Mouse (Mus musculus) heart, postnatal 0 days (tissue): ENCODE measurements around the gene Ubr3. TPM values are rescaled to one million over a fixed set of nuclear protein-coding genes. Genes with fewer than 3 reads are reported as not detected.

ENCODE experiments used
- ATAC-seq: fragments of 200-750 bp; cut with Nextera tagmentation; 2 replicates; pipeline ENCODE4 v1.8.0; 2017; ENCODE audit warnings: low read depth, moderate number of reproducible peaks, moderate library complexity; ENCODE audit not compliant: insufficient read depth
- DNase-seq: peaks from one replicate; pipeline ENCODE4 v3.0.0-alpha.2; 2016; ENCODE audit warnings: low spot score
- H3K27ac ChIP-seq: fragments of 300-500 bp; sonication (generic); 2 replicates; pipeline ENCODE4 v1.5.1; 2014; ENCODE audit warnings: low read depth, mild to moderate bottlenecking
- H3K27me3 ChIP-seq: fragments of 300-500 bp; sonication (generic); 2 replicates; pipeline ENCODE4 v1.6.1; 2014; ENCODE audit warnings: low read length, mixed read lengths; ENCODE audit not compliant: control insufficient read depth, insufficient read depth
- H3K36me3 ChIP-seq: fragments of 300-500 bp; sonication (generic); replicated peaks from 2 replicates; pipeline ENCODE4 v1.6.1; 2014; ENCODE audit warnings: low read length, mixed read lengths; ENCODE audit not compliant: control insufficient read depth, insufficient read depth
- H3K4me1 ChIP-seq: fragments of 300-500 bp; sonication (generic); 2 replicates; pipeline ENCODE4 v1.6.1; 2014; ENCODE audit warnings: antibody characterized with exemption; ENCODE audit not compliant: control insufficient read depth, insufficient read depth
- H3K4me2 ChIP-seq: fragments of 300-500 bp; sonication (generic); 2 replicates; pipeline ENCODE4 v1.6.1; 2014; ENCODE audit warnings: low read depth, mild to moderate bottlenecking, low read length, moderate library complexity
- H3K4me3 ChIP-seq: fragments of 300-500 bp; sonication (generic); 2 replicates; pipeline ENCODE4 v1.5.1; 2014; ENCODE audit warnings: low read depth, low read length
- H3K9ac ChIP-seq: fragments of 300-500 bp; sonication (generic); replicated peaks from 2 replicates; pipeline ENCODE4 v1.6.1; 2014; ENCODE audit warnings: low read depth, low read length, mixed read lengths
- H3K9me3 ChIP-seq: fragments of 300-500 bp; sonication (generic); replicated peaks from 2 replicates; pipeline ENCODE4 v1.6.1; 2016; ENCODE audit warnings: low read length; ENCODE audit not compliant: control insufficient read depth
- CTCF ChIP-seq: IDR thresholded peaks from 2 replicates; pipeline ENCODE4 v1.5.1; 2016; ENCODE audit warnings: antibody characterized with exemption, control low read depth, low read depth
- EP300 ChIP-seq: IDR thresholded peaks from 2 replicates; pipeline ENCODE4 v1.6.1; 2016; ENCODE audit warnings: antibody characterized with exemption, low read depth
- WGBS: fragments of 180-500 bp; shearing (Covaris S2); extraction: QIAGEN DNeasy Blood & Tissue Kit; methylation state at CpG from one replicate; pipeline ENCODE4 v1.1.7; 2014; 5-methylcytosine and 5-hydroxymethylcytosine counted together
- polyA plus RNA-seq: library from polyadenylated mRNA; unstranded; fragments of >200 nt; fragmentation: Nextera tagmentation; extraction: Ambion mirVana; gene quantifications from 2 replicates; pipeline ENCODE4 v1.2.1, GENCODE M21; 2015
- total RNA-seq: library from RNA; depleted of rRNA; stranded (reverse); fragments of >200 nt; gene quantifications from 2 replicates; pipeline ENCODE4 v1.2.3, GENCODE M21; 2014; ENCODE audit warnings: low replicate concordance

The Ubr3 gene
- total and polyA plus RNA-seq, 2 experiments from 2014 or later, result 12.9 to 55.0 TPM

- Histone ChIP-seq H3K4me3 (no peak overlapping the region), H3K9me3 (no peaks in the 10 kb centered on the region), H3K27ac (no peak overlapping the region), H3K36me3 (no peaks in the 10 kb centered on the region), H3K9ac (no peak overlapping the region), H3K4me2 (no peak overlapping the region), H3K27me3 (no peaks in the 10 kb centered on the region), H3K4me1 (no peaks in the 10 kb centered on the region)
- TF ChIP-seq CTCF (no peak), EP300 (no peak)
- DNase-seq (no peak), ATAC-seq (no peak)
- 84% methylated on average over 4 of the region's 4 CpGs for WGBS
Measured at GRCm38 (mm10) chr2:70058201-70058600, 161.2 kb downstream of the Ubr3 start.

- Histone ChIP-seq H3K4me3 (no peak overlapping the region), H3K4me2 (no peak overlapping the region), H3K27me3 (no peaks in the 10 kb centered on the region), H3K9ac (no peak overlapping the region), H3K9me3 (no peaks in the 10 kb centered on the region), H3K27ac (no peak overlapping the region), H3K4me1 (no peaks in the 10 kb centered on the region), H3K36me3 (no peaks in the 10 kb centered on the region)
- 56% methylated on average over 11 of the region's 11 CpGs for WGBS
- DNase-seq (no peak), ATAC-seq (no peak)
- no peak for TF ChIP-seq EP300
- TF ChIP-seq CTCF, result no peak
Measured at GRCm38 (mm10) chr2:70060359-70061345, 163.6 kb downstream of the Ubr3 start.

GRCm38 (mm10) chr2:70065116-70065515 lies 168.1 kb downstream of the Ubr3 start:
- Histone ChIP-seq H3K4me2 (no peak overlapping the region), H3K36me3 (no peaks in the 10 kb centered on the region), H3K4me3 (no peak overlapping the region), H3K9me3 (no peaks in the 10 kb centered on the region), H3K27ac (no peak overlapping the region), H3K27me3 (no peaks in the 10 kb centered on the region), H3K4me1 (no peaks in the 10 kb centered on the region; the same call in 1 of the 2 replicates), H3K9ac (no peak overlapping the region)
- TF ChIP-seq EP300, result no peak
- TF ChIP-seq CTCF, result no peak
- DNase-seq (no peak), ATAC-seq (no peak)
- WGBS, result 77% methylated on average over 6 of the region's 6 CpGs

GRCm38 (mm10) chr2:70065729-70066300 lies 168.8 kb downstream of the Ubr3 start:
- H3K4me2 ChIP-seq, result no peak overlapping the region
- H3K9me3 ChIP-seq, result no peaks in the 10 kb centered on the region
- no peak overlapping the region for H3K9ac ChIP-seq
- no peak overlapping the region for H3K27ac ChIP-seq
- WGBS, result 60% methylated on average over 7 of the region's 7 CpGs
- DNase-seq (no peak), ATAC-seq (no peak)
- no peaks in the 10 kb centered on the region; the same call in 1 of the 2 replicates for H3K4me1 ChIP-seq
- no peak overlapping the region for H3K4me3 ChIP-seq
- H3K27me3 ChIP-seq, result no peaks in the 10 kb centered on the region
- TF ChIP-seq CTCF, result no peak
- TF ChIP-seq EP300, result no peak
- no peaks in the 10 kb centered on the region for H3K36me3 ChIP-seq

GRCm38 (mm10) chr2:70066338-70067022 lies 169.4 kb downstream of the Ubr3 start:
- Histone ChIP-seq H3K4me2 (no peak overlapping the region), H3K36me3 (no peaks in the 10 kb centered on the region), H3K9me3 (no peaks in the 10 kb centered on the region), H3K4me1 (no peaks in the 10 kb centered on the region; the same call in 1 of the 2 replicates), H3K9ac (no peak overlapping the region), H3K27ac (no peak overlapping the region), H3K27me3 (no peaks in the 10 kb centered on the region), H3K4me3 (no peak overlapping the region)
- TF ChIP-seq EP300 (no peak), CTCF (no peak)
- ATAC-seq (no peak), DNase-seq (no peak)
- 87% methylated on average over 6 of the region's 6 CpGs for WGBS
